Mouse (Mus musculus): ENCODE results near the gene Tstd1.

- TF ChIP-seq CTCF (IDR thresholded peaks at IDR 0.05; ENCODE audit: control insufficient read depth, insufficient read depth, insufficient read length) (no peak), MAX (IDR thresholded peaks at IDR 0.05) (no peak), MYOG (IDR thresholded peaks at IDR 0.05; ENCODE audit: control insufficient read depth, extremely low read depth, insufficient read length) (no peak), FOSL1 (IDR thresholded peaks at IDR 0.05; ENCODE audit: insufficient read depth, low read length, poor library complexity, severe bottlenecking) (no peak), MYOD1 (IDR thresholded peaks at IDR 0.05; ENCODE audit: control insufficient read depth, insufficient read length, low read depth) (no peak)
Measured at GRCm38 (mm10) chr1:171412001-171412441, 6.7 kb upstream of the Tstd1 start.
